Mouse (Mus musculus) frontal cortex, postnatal 14 days (tissue): ENCODE results near the gene Sox12.
"Not testable (repeated sequence)": the region's sequence is repeated elsewhere in the genome, so short reads cannot be mapped to it uniquely, and the experiment has no call there.

Experiments
- DNase-seq, 2 experiments: peaks; one replicate each; pipeline ENCODE4 v3.0.0; 2022; ENCODE audit warnings: low spot score in 2 of 2

Gene Sox12

GRCm38 (mm10) chr2:152397680-152398435, at the start of gene Sox12:
Gene Sox12, minus strand, starts transcription at chr2:152398063.
- DNase-seq: peak; percentile 95 to 98

GRCm38 (mm10) chr2:152447461-152447860, 49.6 kb upstream of the Sox12 start:
- no peak for DNase-seq

GRCm38 (mm10) chr2:152446642-152447041, 48.8 kb upstream of the Sox12 start:
- no peak for DNase-seq

- DNase-seq: no peak
These were observed 45.4 kb upstream of the Sox12 start for GRCm38 (mm10) chr2:152443281-152443680.

- no peak for DNase-seq
These were observed 44.5 kb upstream of the Sox12 start for GRCm38 (mm10) chr2:152442322-152442721.

GRCm38 (mm10) chr2:152439833-152440232, 42.0 kb upstream of the Sox12 start:
- DNase-seq: no peak

- DNase-seq: no peak
These were observed 41.1 kb upstream of the Sox12 start for GRCm38 (mm10) chr2:152438963-152439362.

GRCm38 (mm10) chr2:152436983-152437860, 39.4 kb upstream of the Sox12 start:
- DNase-seq: peak; percentile 64 to 75

GRCm38 (mm10) chr2:152436405-152436901, 38.6 kb upstream of the Sox12 start:
- no peak for DNase-seq

- not testable (repeated sequence) for DNase-seq
These were observed 30.6 kb upstream of the Sox12 start for GRCm38 (mm10) chr2:152428481-152428880.

- DNase-seq: peak in 1 of 2 experiments; percentile 40
These were observed 29.6 kb upstream of the Sox12 start for GRCm38 (mm10) chr2:152427493-152427892.

- DNase-seq: no peak
These were observed 17.9 kb upstream of the Sox12 start for GRCm38 (mm10) chr2:152415786-152416185.

GRCm38 (mm10) chr2:152415287-152415686, 17.4 kb upstream of the Sox12 start, which contains the start of gene 6820408C15Rik:
Gene 6820408C15Rik, plus strand, starts transcription at chr2:152415587.
- DNase-seq: no peak

GRCm38 (mm10) chr2:152414591-152415165, 16.8 kb upstream of the Sox12 start, which contains the start of gene Zcchc3:
Gene Zcchc3, minus strand, starts transcription at chr2:152415027.
- peak; percentile 83 to 85 for DNase-seq

- no peak for DNase-seq
These were observed 16.1 kb upstream of the Sox12 start for GRCm38 (mm10) chr2:152413765-152414584.

GRCm38 (mm10) chr2:152413158-152413764, 15.4 kb upstream of the Sox12 start:
- DNase-seq: no peak

GRCm38 (mm10) chr2:152412526-152413157, 14.8 kb upstream of the Sox12 start:
- no peak for DNase-seq

GRCm38 (mm10) chr2:152411471-152411870, 13.6 kb upstream of the Sox12 start:
- DNase-seq: no peak

GRCm38 (mm10) chr2:152410971-152411371, 13.1 kb upstream of the Sox12 start:
- peak; percentile 71 to 76 for DNase-seq

GRCm38 (mm10) chr2:152409781-152410180, 11.9 kb upstream of the Sox12 start:
- no peak for DNase-seq
